Mouse (Mus musculus): Measurements from ENCODE around the gene Tmco3.

DNA sequence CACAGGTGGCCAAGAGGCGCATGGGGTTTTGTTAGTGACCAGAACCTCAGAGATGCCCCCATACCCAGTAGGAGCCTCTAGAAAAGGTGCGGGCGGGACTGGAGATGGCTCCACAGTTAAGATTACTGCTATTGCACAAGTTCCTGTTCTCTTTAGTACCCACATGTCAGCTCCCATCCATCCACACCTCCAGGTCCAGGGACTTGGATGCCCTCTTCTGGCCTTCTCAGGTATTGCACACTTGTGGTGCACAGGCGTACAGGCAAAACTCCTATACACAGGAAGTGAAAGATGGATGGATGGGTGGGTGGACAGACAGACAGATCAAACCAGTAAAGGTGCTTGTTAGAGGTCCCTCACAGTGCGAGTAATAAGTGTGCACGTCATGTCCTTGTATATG, 73.9 kb downstream of the Tmco3 start:
- TF ChIP-seq GATA1 (IDR thresholded peaks at IDR 0.05; ENCODE audit: borderline replicate concordance, low read length) (no peak), FLI1 (IDR thresholded peaks at IDR 0.05; ENCODE audit: low read length) (no peak)
